Mouse (Mus musculus): Measurements from ENCODE around the gene Acsbg1.
"Not testable (repeated sequence)": the region's sequence is repeated elsewhere in the genome, so short reads cannot be mapped to it uniquely, and the experiment has no call there.

Gene Acsbg1

GRCm38 (mm10) chr9:54661605-54662377, at the start of gene Acsbg1:
Acsbg1 (minus strand) TSS chr9:54661870.
- peak; percentile 47 for DNase-seq

- no peak for DNase-seq
Observed at GRCm38 (mm10) chr9:54708085-54708484, 46.4 kb upstream of the Acsbg1 start.

GRCm38 (mm10) chr9:54707288-54707999, 45.8 kb upstream of the Acsbg1 start:
- no peak for DNase-seq

GRCm38 (mm10) chr9:54705561-54705960, 43.9 kb upstream of the Acsbg1 start:
- no peak for DNase-seq

- DNase-seq: no peak
Observed at GRCm38 (mm10) chr9:54704361-54704760, 42.7 kb upstream of the Acsbg1 start.

- no peak for DNase-seq
Observed at GRCm38 (mm10) chr9:54702581-54702980, 40.9 kb upstream of the Acsbg1 start.

- no peak for DNase-seq
Observed at GRCm38 (mm10) chr9:54700746-54701145, 39.1 kb upstream of the Acsbg1 start.

GRCm38 (mm10) chr9:54700174-54700475, 38.5 kb upstream of the Acsbg1 start:
- DNase-seq: no peak

- DNase-seq: peak; percentile 81
Observed at GRCm38 (mm10) chr9:54699345-54700173, 37.9 kb upstream of the Acsbg1 start.

- peak; percentile 28 for DNase-seq
Observed at GRCm38 (mm10) chr9:54699087-54699344, 37.3 kb upstream of the Acsbg1 start.

- no peak for DNase-seq
Observed at GRCm38 (mm10) chr9:54698318-54699086, 36.8 kb upstream of the Acsbg1 start, which contains the start of gene Dnaja4. Dnaja4 (plus strand) TSS chr9:54698873.

GRCm38 (mm10) chr9:54691241-54691805, 29.7 kb upstream of the Acsbg1 start:
- DNase-seq: peak; percentile 51

- DNase-seq: not testable (repeated sequence)
Observed at GRCm38 (mm10) chr9:54690697-54691096, 29.0 kb upstream of the Acsbg1 start.

GRCm38 (mm10) chr9:54689446-54689845, 27.8 kb upstream of the Acsbg1 start:
- DNase-seq: no peak

GRCm38 (mm10) chr9:54687246-54688236, 25.9 kb upstream of the Acsbg1 start:
- DNase-seq: no peak

- DNase-seq: no peak
Observed at GRCm38 (mm10) chr9:54683814-54684605, 22.3 kb upstream of the Acsbg1 start.

GRCm38 (mm10) chr9:54682846-54683245, 21.2 kb upstream of the Acsbg1 start:
- DNase-seq: no peak

GRCm38 (mm10) chr9:54676531-54676986, 14.9 kb upstream of the Acsbg1 start:
- DNase-seq: peak; percentile 88

- no peak for DNase-seq
Observed at GRCm38 (mm10) chr9:54673887-54674286, 12.2 kb upstream of the Acsbg1 start.

GRCm38 (mm10) chr9:54671962-54672361, 10.3 kb upstream of the Acsbg1 start:
- no peak for DNase-seq
